Mouse (Mus musculus): ENCODE measurements around the gene Dennd1b.

GRCm38 (mm10) chr1:139007475-139007874 lies 44.2 kb downstream of the Dennd1b start:
- TF ChIP-seq POLR2A (IDR thresholded peaks at IDR 0.05; ENCODE audit: low read depth, low read length) (no peak), CTCF (conservative IDR thresholded peaks at IDR 0.05; ENCODE audit: insufficient read depth, insufficient read length, low read depth, low read length) (no peak)
